Mouse (Mus musculus) cortical plate, adult 2 months (tissue): ENCODE data around the gene Ugp2. TPM values are rescaled to one million over a fixed set of nuclear protein-coding genes. Genes with fewer than 3 reads are reported as not detected.
A peak's percentile ranks its signal among the peaks of the same experiment; 100 is the strongest.
"Not testable (repeated sequence)": the region's sequence is repeated elsewhere in the genome, so short reads cannot be mapped to it uniquely, and the experiment has no call there.

Experiments used
- H3K27ac ChIP-seq: fragments of 200-500 bp; 2 replicates; pipeline ENCODE4 v1.5.1; 2012; ENCODE audit warnings: low read length, control low read depth, inconsistent platforms; ENCODE audit not compliant: insufficient read depth
- H3K4me1 ChIP-seq: fragments of 200-500 bp; 2 replicates; pipeline ENCODE4 v1.6.1; 2011; ENCODE audit warnings: low read length; ENCODE audit not compliant: control insufficient read depth, insufficient read depth
- H3K4me3 ChIP-seq: fragments of 200-500 bp; 2 replicates; pipeline ENCODE4 v1.5.1; 2011; ENCODE audit warnings: mild to moderate bottlenecking, low read length, control low read depth; ENCODE audit not compliant: insufficient read depth
- CTCF ChIP-seq: fragments of 200-500 bp; IDR thresholded peaks from 2 replicates; pipeline ENCODE4 v1.5.1; 2011; ENCODE audit warnings: mild to moderate bottlenecking, control low read depth, low read length; ENCODE audit not compliant: insufficient read depth; ENCODE audit errors: extremely low read depth
- POLR2A ChIP-seq: fragments of 200-500 bp; IDR thresholded peaks from 2 replicates; pipeline ENCODE4 v1.6.1; 2011; ENCODE audit warnings: mild to moderate bottlenecking, low read length, control low read depth; ENCODE audit not compliant: insufficient read depth; ENCODE audit errors: extremely low read depth
- polyA plus RNA-seq: library from polyadenylated mRNA; depleted of rRNA; stranded (reverse); fragments of >200 nt; gene quantifications from 2 replicates; pipeline ENCODE4 v1.2.3, GENCODE M21; 2012; rRNA removed

Gene Ugp2
- polyA plus RNA-seq, 1 experiment: 58.7 TPM

DNA sequence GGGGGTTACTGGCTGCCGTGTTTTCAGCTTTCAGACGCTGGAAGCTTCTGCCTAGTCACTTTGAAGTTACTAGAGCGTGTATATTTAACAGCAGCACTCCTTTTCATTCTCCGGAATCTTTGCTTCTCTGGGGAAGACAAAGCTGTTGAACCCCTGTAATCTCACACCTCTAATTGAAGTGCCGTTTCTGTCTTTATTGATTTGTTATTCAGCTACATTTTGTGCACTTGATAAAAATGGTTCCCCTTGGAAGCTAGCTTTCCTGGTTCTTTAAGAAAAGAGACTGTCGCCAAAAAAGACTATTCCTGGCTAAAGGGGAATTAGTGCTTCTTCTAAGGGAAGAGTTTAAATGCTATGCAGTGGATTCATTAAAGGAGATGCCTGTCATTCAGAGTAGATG lies 61.5 kb downstream of the Ugp2 start:
- Histone ChIP-seq H3K27ac (no peak overlapping the region), H3K4me1 (no peaks in the 10 kb centered on the region), H3K4me3 (no peak overlapping the region)
- TF ChIP-seq CTCF: no peak

DNA sequence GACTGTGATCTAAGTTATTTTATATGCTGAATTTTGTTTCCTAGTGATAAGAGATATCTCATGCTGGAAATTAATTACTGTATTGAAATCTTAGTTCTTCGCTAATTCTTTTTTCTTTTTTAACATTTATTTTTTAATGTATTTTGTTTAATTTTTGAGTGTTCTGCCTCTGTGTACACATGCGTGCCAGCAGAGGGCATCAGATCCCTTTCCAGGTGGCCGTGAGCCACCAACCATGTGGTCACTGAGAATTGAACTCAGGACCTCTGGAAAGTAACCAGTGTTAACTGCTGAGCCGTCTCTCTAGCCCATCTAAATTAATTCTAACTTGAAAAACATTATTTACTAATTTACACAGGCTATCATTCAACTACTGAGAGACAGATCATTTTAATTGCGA lies 62.9 kb downstream of the Ugp2 start:
- H3K27ac ChIP-seq: no peak overlapping the region
- no peaks in the 10 kb centered on the region for H3K4me1 ChIP-seq
- peak; percentile 57 for TF ChIP-seq CTCF
- no peak for TF ChIP-seq POLR2A
- H3K4me3 ChIP-seq: no peak overlapping the region

DNA sequence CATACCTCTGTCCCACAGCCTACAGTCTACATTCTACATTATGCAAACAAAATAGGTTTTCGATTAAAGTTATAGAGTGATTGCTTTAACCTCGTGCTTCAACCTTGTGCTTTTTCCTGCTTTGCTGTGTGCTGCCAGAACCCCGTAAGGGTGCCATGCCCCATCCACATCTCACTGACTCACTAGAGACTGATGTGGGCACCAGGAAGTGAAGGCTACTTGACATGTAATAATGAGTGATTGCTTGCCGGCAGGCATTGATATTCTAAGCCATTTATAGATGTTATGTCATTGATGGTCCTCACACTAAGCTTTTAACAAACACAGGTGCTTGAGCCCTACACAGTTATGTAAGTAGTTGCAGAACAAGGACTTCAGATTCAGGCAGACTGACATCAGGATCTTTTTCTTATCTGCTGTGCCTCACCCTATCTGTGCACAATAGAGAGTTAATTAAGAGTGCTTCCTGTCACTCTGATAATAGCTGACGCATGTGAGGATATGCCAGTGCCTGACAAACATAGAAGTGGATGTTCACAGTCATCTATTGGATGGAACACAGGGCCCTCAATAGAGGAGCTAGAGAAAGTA lies 63.8 kb downstream of the Ugp2 start:
- Histone ChIP-seq H3K4me1 (no peaks in the 10 kb centered on the region), H3K4me3 (no peak overlapping the region), H3K27ac (no peak overlapping the region)
- no peak for TF ChIP-seq CTCF
- no peak for TF ChIP-seq POLR2A

DNA sequence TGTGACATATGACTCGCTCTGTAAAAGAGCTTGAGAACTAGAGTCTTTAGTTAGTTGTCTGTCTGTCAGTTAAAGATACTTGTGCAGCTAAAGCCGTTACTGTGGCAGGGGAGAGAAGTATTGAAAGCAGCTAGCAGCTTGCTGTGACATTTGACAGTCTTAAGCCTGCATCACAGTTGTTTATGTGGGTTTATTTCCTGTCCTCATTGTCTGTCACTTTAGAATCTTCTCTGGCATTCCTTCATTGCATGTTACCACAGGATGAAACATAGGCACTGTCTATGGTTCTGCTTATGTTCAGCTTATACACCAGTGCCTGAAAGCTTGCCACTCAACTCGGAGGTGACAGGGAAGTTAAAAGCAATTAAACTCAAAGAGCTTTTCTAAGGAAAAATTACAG lies 67.4 kb downstream of the Ugp2 start:
- TF ChIP-seq CTCF (no peak), POLR2A (no peak)
- Histone ChIP-seq H3K27ac (no peak overlapping the region), H3K4me3 (no peak overlapping the region), H3K4me1 (no peaks in the 10 kb centered on the region)

DNA sequence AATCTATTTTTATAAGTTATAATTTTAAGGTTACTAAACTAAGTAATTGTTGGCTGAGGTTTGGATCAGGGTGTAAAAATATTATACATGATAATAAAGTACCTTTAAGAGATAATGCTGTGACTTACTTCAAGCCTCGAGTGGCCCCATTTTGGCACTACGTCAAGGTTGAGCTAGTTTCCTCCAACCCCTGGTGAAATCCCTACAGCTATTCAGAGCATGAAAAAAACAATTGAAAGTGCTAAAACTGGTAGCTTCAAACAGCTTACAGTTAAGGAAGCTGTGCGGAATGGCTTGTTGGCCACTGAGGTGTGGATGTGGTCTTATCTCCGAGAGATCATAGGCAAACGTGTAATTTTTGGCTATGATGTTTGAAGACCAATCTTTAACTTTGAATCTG lies 75.5 kb downstream of the Ugp2 start:
- no peaks in the 10 kb centered on the region for H3K4me1 ChIP-seq
- no peak overlapping the region for H3K27ac ChIP-seq
- H3K4me3 ChIP-seq: no peak overlapping the region
- TF ChIP-seq POLR2A (no peak), CTCF (no peak)

DNA sequence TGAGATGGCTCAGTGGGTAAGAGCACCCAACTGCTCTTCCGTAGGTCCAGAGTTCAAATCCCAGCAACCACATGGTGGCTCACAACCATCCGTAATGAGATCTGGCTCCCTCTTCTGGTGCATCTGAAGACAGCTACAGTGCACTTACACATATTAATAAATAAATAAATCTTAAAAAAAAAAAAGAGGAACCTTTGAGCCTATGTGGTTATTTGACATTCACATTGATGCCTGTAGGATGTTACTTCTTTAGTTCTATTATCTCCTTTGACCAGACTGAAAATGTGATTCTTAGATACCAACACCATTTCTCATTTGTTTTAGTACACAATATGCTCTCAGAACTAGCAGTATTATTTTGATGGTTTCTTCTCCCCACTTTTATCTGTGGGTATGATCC lies 82.8 kb downstream of the Ugp2 start:
- H3K27ac ChIP-seq, H3K4me3 ChIP-seq, H3K4me1 ChIP-seq: not testable (repeated sequence)

DNA sequence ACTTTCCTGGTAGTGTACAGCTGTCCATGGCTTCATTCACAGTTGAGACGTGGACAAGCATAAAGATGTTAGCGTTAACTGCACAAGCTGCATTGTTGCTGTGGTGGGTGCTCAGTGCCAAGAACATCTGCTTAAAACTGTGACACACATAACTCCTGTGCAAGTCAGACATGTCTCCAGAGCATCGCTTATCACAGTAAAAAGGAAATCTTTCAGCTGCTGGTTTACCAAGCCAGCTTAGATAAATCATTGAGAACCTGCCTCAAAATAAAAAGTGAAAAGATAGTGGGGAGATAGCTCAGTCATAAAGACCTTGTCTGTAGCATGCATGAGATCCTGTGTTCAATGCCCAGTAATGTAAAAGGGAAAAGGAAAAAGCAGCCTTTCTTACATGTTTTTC lies 84.6 kb downstream of the Ugp2 start:
- H3K4me1 ChIP-seq: no peaks in the 10 kb centered on the region
- no peak for TF ChIP-seq CTCF
- TF ChIP-seq POLR2A: no peak
- H3K4me3 ChIP-seq: no peak overlapping the region
- no peak overlapping the region for H3K27ac ChIP-seq

DNA sequence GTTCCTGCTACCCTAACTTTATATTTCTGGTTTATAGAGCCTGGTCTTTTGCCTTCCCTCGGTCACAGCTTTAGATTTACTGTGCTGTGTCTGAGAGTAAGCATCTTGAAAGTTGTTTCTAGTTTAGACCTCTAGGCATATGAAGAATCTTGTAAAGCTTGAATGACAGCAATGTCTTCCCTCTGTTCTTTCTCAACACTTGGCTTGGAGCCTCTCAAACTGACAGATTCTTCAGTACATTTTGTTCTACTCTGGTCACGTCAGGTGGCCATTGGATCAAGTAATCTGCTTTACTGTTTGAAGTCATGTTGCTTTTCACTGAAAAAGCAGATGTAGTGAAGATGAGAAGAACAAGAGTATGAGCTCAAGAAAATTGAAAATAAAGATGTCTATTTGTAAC lies 94.8 kb downstream of the Ugp2 start:
- TF ChIP-seq CTCF: no peak
- no peak for TF ChIP-seq POLR2A
- Histone ChIP-seq H3K4me3 (no peak overlapping the region), H3K4me1 (no peaks in the 10 kb centered on the region), H3K27ac (no peak overlapping the region)

Other genes with a start within 250 kb of the Ugp2 start
- 22.9 and 25.2 TPM in 2 replicates for gene Vps54, start 131.9 kb downstream of the Ugp2 start, polyA plus RNA-seq
- 8.2 and 10.4 TPM in 2 replicates for gene Wdpcp, start 201.0 kb upstream of the Ugp2 start, polyA plus RNA-seq
- gene Mdh1, start 201.2 kb upstream of the Ugp2 start, polyA plus RNA-seq: 863 and 881 TPM in 2 replicates